Mouse (Mus musculus): ENCODE measurements at regions not wholly inside any gene's neighbourhood (a gene's known extent, or its start where the extent isn't known, plus 50 kb on each side); places are given as distances from the start of the nearest gene placed in this dataset.

GRCm38 (mm10) chr4:33599966-33600365, 289.9 kb downstream of the Rngtt start:
- H3K9me3 ChIP-seq (ENCODE audit: control insufficient read depth, insufficient read depth, low read depth, low read length), result no peaks in the 10 kb centered on the region
- H3K4me3 ChIP-seq (ENCODE audit: insufficient read depth in 1 of 2, low read depth in 1 of 2, low read length in 2 of 2, poor library complexity in 1 of 2, severe bottlenecking in 1 of 2), result no peak overlapping the region
- H3K9ac ChIP-seq (ENCODE audit: insufficient read depth, low read depth, low read length, poor library complexity, severe bottlenecking), result no peak overlapping the region
- H3K4me1 ChIP-seq (ENCODE audit: control insufficient read depth in 2 of 2, insufficient read depth in 2 of 2, low read length in 2 of 2, poor library complexity in 1 of 2), result no peaks in the 10 kb centered on the region; a peak in 1 of 4 replicates
- TF ChIP-seq ZNF384 (IDR thresholded peaks at IDR 0.05; ENCODE audit: low read depth, low read length) (no peak), MAFK (IDR thresholded peaks at IDR 0.05; ENCODE audit: insufficient read depth, low read depth, low read length) (no peak), HCFC1 (IDR thresholded peaks at IDR 0.05; ENCODE audit: borderline replicate concordance, insufficient read depth, low read length) (no peak), ZC3H11A (IDR thresholded peaks at IDR 0.05; ENCODE audit: borderline replicate concordance, low read depth, low read length) (no peak), CHD2 (IDR thresholded peaks at IDR 0.05; ENCODE audit: low read depth, low read length) (no peak)
- no peak for DNase-seq (ENCODE audit: low read depth, low spot score)
- no peaks in the 10 kb centered on the region for H3K36me3 ChIP-seq (ENCODE audit: control insufficient read depth, insufficient read depth, low read length, poor library complexity, severe bottlenecking)
- H3K27ac ChIP-seq (ENCODE audit: insufficient read depth, low read depth, low read length, poor library complexity, severe bottlenecking), result no peak overlapping the region
- in situ Hi-C loops (cut with MboI; ENCODE audit: low sequenced_read_pairs in 2 of 2, unreplicated experiment in 2 of 2), result no loop called here

GRCm38 (mm10) chr4:33600805-33601204, 290.7 kb downstream of the Rngtt start:
- no peak overlapping the region for H3K4me3 ChIP-seq (ENCODE audit: insufficient read depth in 1 of 2, low read depth in 1 of 2, low read length in 2 of 2, poor library complexity in 1 of 2, severe bottlenecking in 1 of 2)
- DNase-seq (ENCODE audit: low read depth, low spot score), result no peak
- H3K9ac ChIP-seq (ENCODE audit: insufficient read depth, low read depth, low read length, poor library complexity, severe bottlenecking), result no peak overlapping the region
- no peaks in the 10 kb centered on the region for H3K9me3 ChIP-seq (ENCODE audit: control insufficient read depth, insufficient read depth, low read depth, low read length)
- H3K27ac ChIP-seq (ENCODE audit: insufficient read depth, low read depth, low read length, poor library complexity, severe bottlenecking), result no peak overlapping the region
- TF ChIP-seq MAFK (IDR thresholded peaks at IDR 0.05; ENCODE audit: insufficient read depth, low read depth, low read length) (no peak), ZNF384 (IDR thresholded peaks at IDR 0.05; ENCODE audit: low read depth, low read length) (no peak), CHD2 (IDR thresholded peaks at IDR 0.05; ENCODE audit: low read depth, low read length) (no peak), ZC3H11A (IDR thresholded peaks at IDR 0.05; ENCODE audit: borderline replicate concordance, low read depth, low read length) (no peak), HCFC1 (IDR thresholded peaks at IDR 0.05; ENCODE audit: borderline replicate concordance, insufficient read depth, low read length) (no peak)
- H3K4me1 ChIP-seq (ENCODE audit: control insufficient read depth in 2 of 2, insufficient read depth in 2 of 2, low read length in 2 of 2, poor library complexity in 1 of 2), result no peaks in the 10 kb centered on the region; a peak in 1 of 4 replicates
- no peaks in the 10 kb centered on the region for H3K36me3 ChIP-seq (ENCODE audit: control insufficient read depth, insufficient read depth, low read length, poor library complexity, severe bottlenecking)
- in situ Hi-C loops (cut with MboI; ENCODE audit: low sequenced_read_pairs in 2 of 2, unreplicated experiment in 2 of 2), result no loop called here

- TF ChIP-seq MAFK (IDR thresholded peaks at IDR 0.05; ENCODE audit: insufficient read depth, low read depth, low read length) (no peak), ZC3H11A (IDR thresholded peaks at IDR 0.05; ENCODE audit: borderline replicate concordance, low read depth, low read length) (no peak), HCFC1 (IDR thresholded peaks at IDR 0.05; ENCODE audit: borderline replicate concordance, insufficient read depth, low read length) (no peak), ZNF384 (IDR thresholded peaks at IDR 0.05; ENCODE audit: low read depth, low read length) (no peak), CHD2 (IDR thresholded peaks at IDR 0.05; ENCODE audit: low read depth, low read length) (no peak)
- Histone ChIP-seq H3K27ac (ENCODE audit: insufficient read depth, low read depth, low read length, poor library complexity, severe bottlenecking) (no peak overlapping the region), H3K9me3 (ENCODE audit: control insufficient read depth, insufficient read depth, low read depth, low read length) (no peaks in the 10 kb centered on the region), H3K4me1 (ENCODE audit: control insufficient read depth in 2 of 2, insufficient read depth in 2 of 2, low read length in 2 of 2, poor library complexity in 1 of 2) (no peaks in the 10 kb centered on the region), H3K4me3 (ENCODE audit: insufficient read depth in 1 of 2, low read depth in 1 of 2, low read length in 2 of 2, poor library complexity in 1 of 2, severe bottlenecking in 1 of 2) (no peak overlapping the region), H3K36me3 (ENCODE audit: control insufficient read depth, insufficient read depth, low read length, poor library complexity, severe bottlenecking) (no peaks in the 10 kb centered on the region), H3K9ac (ENCODE audit: insufficient read depth, low read depth, low read length, poor library complexity, severe bottlenecking) (no peak overlapping the region)
- DNase-seq (ENCODE audit: low read depth, low spot score), result no peak
- in situ Hi-C loops (cut with MboI; ENCODE audit: low sequenced_read_pairs in 2 of 2, unreplicated experiment in 2 of 2), result no loop called here
Measured at GRCm38 (mm10) chr4:33604636-33605035, 294.5 kb downstream of the Rngtt start.

GRCm38 (mm10) chr4:33639821-33640575, 284.4 kb upstream of the Cnr1 start:
- Histone ChIP-seq H3K4me3 (ENCODE audit: insufficient read depth in 1 of 2, low read depth in 1 of 2, low read length in 2 of 2, poor library complexity in 1 of 2, severe bottlenecking in 1 of 2) (no peak overlapping the region), H3K9ac (ENCODE audit: insufficient read depth, low read depth, low read length, poor library complexity, severe bottlenecking) (no peak overlapping the region), H3K4me1 (ENCODE audit: control insufficient read depth in 2 of 2, insufficient read depth in 2 of 2, low read length in 2 of 2, poor library complexity in 1 of 2) (no peaks in the 10 kb centered on the region), H3K36me3 (ENCODE audit: control insufficient read depth, insufficient read depth, low read length, poor library complexity, severe bottlenecking) (no peaks in the 10 kb centered on the region), H3K27ac (ENCODE audit: insufficient read depth, low read depth, low read length, poor library complexity, severe bottlenecking) (no peak overlapping the region), H3K9me3 (ENCODE audit: control insufficient read depth, insufficient read depth, low read depth, low read length) (no peaks in the 10 kb centered on the region)
- DNase-seq (ENCODE audit: low read depth, low spot score), result no peak
- in situ Hi-C loops (cut with MboI; ENCODE audit: low sequenced_read_pairs in 2 of 2, unreplicated experiment in 2 of 2), result no loop called here
- no peak for TF ChIP-seq CHD2 (IDR thresholded peaks at IDR 0.05; ENCODE audit: low read depth, low read length)
- no peak for TF ChIP-seq ZC3H11A (IDR thresholded peaks at IDR 0.05; ENCODE audit: borderline replicate concordance, low read depth, low read length)
- no peak for TF ChIP-seq HCFC1 (IDR thresholded peaks at IDR 0.05; ENCODE audit: borderline replicate concordance, insufficient read depth, low read length)
- no peak for TF ChIP-seq MAFK (IDR thresholded peaks at IDR 0.05; ENCODE audit: insufficient read depth, low read depth, low read length)
- TF ChIP-seq ZNF384 (IDR thresholded peaks at IDR 0.05; ENCODE audit: low read depth, low read length), result no peak

Data from ES-E14 (cell line).